Mouse (Mus musculus) cortical plate, adult 2 months (tissue): ENCODE measurements around the gene Fam114a2.

ENCODE experiments used
- CTCF ChIP-seq: fragments of 200-500 bp; IDR thresholded peaks from 2 replicates; pipeline ENCODE4 v1.5.1; 2011; ENCODE audit warnings: mild to moderate bottlenecking, control low read depth, low read length; ENCODE audit not compliant: insufficient read depth; ENCODE audit errors: extremely low read depth
- POLR2A ChIP-seq: fragments of 200-500 bp; IDR thresholded peaks from 2 replicates; pipeline ENCODE4 v1.6.1; 2011; ENCODE audit warnings: mild to moderate bottlenecking, low read length, control low read depth; ENCODE audit not compliant: insufficient read depth; ENCODE audit errors: extremely low read depth

GRCm38 (mm10) chr11:57496462-57497039 is 21.9 kb downstream of the Fam114a2 start:
- TF ChIP-seq CTCF (no peak), POLR2A (no peak)
